Mouse (Mus musculus) small intestine, adult 2 months (tissue): ENCODE data around the gene Mettl7b.

ENCODE experiments used
- CTCF ChIP-seq: fragments of 200-500 bp; IDR thresholded peaks from 2 replicates; pipeline ENCODE4 v1.5.1; 2012; ENCODE audit warnings: low read depth, mild to moderate bottlenecking, control low read depth, inconsistent platforms, low read length, moderate library complexity, mixed read lengths; ENCODE audit not compliant: insufficient replicate concordance, insufficient read length; ENCODE audit errors: extremely low read depth
- POLR2A ChIP-seq: fragments of 200-500 bp; IDR thresholded peaks from 2 replicates; pipeline ENCODE4 v1.6.1; 2012; ENCODE audit warnings: low read depth, mild to moderate bottlenecking, control low read depth, inconsistent platforms, low read length, moderate library complexity

- TF ChIP-seq CTCF (no peak), POLR2A (no peak)
Observed at GRCm38 (mm10) chr10:128912791-128913190, 48.0 kb downstream of the Mettl7b start.
